Mouse (Mus musculus): ENCODE measurements at regions not wholly inside any gene's neighbourhood (a gene's known extent, or its start where the extent isn't known, plus 50 kb on each side); places are given as distances from the start of the nearest gene placed in this dataset.

DNA sequence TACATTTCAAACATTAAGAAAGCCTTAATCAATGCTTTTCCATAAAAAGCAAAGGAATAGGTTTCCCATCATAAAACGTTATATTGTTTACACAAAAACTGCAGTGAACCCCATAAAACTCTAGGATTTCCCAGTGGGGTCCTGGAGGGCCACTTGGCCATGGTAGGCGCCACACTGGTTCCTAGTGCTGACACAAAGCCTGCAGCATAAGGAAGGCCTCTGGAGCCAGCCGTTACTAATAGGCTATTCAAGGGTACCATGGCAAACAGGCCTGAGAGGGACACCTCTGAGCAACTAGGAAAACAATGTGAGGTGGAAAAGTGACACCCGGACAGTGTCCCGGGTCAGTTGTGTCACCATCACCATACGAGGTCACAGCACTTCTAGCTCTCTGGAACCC, 231.9 kb downstream of the Ttc32 start:
- no peak for DNase-seq (ENCODE audit: low spot score in 2 of 2)

DNA sequence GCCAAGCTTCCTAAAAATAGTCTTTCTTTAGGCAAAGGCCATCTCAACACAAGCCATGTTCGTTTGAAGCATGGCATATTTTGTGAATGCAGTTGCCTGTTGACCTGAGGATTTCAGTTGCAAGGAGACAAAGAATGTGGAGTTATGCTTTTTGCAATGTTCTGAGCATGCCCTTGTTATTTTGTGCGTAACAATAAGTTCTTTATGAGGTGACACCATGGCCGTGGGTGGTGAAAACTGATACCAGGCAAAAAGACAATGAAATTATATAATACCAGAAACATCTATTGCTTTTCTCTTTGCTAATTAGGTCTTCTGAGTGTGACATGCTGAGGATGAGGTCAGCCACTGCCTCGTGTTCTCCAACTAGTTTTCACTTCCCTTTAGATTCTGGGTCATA, 236.4 kb downstream of the Ttc32 start:
- DNase-seq (ENCODE audit: low spot score in 2 of 2) = no peak

DNA sequence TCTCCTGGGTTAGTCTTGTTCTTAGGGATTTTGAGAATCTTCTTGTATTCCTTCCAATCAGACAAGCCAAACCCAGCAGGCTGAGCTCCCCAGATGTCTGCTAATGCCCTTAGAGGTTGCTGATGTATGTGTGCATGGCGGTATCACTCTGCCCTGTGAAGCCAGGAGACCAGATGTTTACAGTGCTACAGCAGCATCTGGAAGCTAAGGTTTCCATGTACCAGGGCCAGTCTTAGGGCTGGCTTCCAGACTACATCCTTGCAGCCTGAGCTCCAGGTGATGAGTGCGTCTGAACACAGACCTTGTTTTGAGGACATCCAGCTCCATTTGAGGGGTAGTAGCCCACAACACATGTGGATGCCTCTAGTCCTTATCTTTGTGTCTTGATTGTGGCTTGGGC, 241.7 kb downstream of the Ttc32 start:
- no peak for DNase-seq (ENCODE audit: low spot score in 2 of 2)

DNA sequence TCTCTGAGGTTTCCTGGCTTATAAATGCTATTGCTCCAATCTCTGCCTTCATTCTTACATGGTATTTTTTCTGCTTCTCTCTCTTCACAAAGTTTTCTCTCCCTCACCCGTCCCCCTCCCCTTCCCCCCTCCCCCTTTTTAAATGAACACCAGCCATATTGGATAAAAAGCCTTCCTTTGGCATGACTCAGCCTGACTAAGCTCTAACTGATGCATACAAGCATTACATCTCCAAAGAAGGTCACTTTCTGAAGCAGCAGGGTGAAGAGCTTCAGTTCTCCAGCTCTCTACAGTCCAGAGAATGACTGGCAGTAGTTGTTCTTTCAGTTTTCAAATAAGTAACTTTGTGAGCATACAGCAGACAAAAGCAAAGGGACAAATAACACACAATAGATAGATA, 244.4 kb downstream of the Ttc32 start:
- no peak for DNase-seq (ENCODE audit: low spot score in 2 of 2)

DNA sequence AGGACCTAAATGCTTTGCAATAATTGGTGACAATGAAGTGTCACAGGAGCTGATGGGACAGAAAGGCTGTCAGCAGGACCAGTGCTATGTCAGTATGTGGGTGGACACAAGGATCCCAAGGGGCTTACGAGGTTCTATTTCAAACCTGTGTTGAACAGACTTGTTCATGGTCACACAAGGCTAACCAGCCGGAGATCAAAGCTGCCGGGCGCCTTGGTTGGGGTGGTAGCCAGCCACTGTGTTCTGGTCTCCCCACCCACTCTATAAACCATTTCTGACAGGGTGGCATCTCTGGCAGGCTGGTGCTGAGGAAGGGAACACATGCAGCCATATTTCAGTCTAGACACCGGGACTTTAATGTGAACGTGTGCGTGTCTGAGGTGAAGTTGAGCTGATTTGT, 245.9 kb downstream of the Ttc32 start:
- no peak for DNase-seq (ENCODE audit: low spot score in 2 of 2)

DNA sequence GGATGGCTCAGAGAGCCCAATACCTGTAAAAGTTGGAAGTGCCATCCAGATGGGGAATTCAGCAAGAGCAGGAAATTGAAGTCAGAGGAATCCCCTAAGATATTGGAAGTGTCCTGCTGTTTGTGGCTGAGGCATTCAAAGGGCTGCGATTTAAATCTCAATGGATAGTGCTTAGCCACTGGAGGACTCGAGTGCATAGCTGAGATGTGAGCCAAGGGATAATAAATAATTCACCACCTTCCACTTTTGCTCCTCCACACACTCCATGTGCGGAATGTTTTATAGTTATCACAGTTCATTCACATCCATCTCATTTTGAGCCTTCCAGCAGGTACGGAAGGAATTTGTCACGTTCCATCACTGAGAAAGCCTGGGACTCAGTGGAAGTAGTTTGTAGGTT, 248.9 kb downstream of the Ttc32 start:
- DNase-seq (ENCODE audit: low spot score in 2 of 2) = no peak

DNA sequence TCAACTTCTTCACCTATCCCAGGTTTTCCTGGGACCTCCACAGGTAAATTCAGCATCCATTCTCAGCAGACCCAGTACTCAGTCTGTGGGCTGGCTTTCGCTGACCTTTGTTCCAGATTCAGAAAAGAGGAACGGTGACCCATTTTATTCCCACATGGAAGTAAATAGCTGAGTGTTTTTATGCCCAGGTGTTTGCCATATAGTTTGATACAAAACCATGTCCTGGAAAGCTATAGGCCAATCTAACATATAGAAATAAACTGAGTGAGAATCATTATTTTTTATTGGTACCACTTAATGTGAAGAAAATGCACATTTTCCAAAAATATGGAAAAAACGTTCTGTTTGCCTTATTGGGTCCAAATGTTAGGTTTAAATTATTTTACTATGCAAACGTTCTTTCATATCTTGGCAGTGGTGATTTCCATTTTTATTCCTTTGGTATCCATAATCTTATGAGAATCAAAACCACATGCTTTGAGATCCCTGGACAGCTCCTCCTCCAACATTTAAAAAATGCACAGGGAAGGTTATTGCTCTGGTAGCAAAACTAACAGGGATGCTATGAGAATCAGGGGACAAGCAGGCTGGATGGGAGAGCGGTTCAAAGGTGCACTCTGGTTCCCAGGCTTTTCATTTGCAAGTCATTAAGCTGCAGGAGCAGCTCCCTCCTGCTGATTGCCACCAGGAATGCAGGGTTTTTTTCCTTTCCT, 250.3 kb downstream of the Ttc32 start:
- DNase-seq (ENCODE audit: low spot score in 2 of 2) = no peak

DNA sequence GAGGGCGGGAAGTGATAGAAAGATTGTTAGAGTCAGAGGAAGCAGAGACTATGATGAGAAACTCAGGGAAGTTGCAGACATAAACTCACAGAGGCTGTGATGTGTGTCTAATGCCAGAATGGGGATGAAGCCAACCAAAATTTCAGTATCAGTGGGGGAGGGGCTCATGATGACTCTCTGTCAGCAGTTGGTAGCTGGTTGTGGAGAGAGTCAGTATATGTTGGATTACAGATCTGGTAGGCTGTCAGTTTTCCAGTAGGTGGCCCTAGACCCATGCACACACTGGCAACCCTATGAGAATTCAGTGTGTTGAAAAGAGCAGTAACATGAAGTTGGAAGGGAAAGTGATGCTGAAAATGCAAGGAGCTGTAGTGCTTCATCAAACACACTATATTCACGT, 257.5 kb downstream of the Ttc32 start:
- no peak for DNase-seq (ENCODE audit: low spot score in 2 of 2)

DNA sequence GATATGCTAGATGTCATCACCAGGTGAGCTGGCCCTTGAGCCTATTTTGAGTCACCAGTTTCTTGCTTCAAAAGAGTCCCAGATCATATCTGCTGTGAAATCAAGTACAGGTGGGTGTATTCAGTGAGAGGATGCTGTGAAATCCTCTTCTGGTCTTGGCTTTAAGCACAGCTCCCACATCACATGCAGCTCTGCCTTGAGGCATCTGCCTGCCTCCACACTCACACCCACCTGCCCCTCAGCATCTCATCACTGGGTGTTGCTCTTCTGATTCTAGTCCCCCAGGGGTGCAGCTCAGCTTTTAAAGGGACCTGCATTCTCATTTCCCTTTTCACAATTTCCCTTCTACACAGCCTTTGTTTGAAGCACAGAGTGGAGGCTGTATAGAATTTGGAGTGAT, 262.9 kb downstream of the Ttc32 start:
- no peak for DNase-seq (ENCODE audit: low spot score in 2 of 2)

DNA sequence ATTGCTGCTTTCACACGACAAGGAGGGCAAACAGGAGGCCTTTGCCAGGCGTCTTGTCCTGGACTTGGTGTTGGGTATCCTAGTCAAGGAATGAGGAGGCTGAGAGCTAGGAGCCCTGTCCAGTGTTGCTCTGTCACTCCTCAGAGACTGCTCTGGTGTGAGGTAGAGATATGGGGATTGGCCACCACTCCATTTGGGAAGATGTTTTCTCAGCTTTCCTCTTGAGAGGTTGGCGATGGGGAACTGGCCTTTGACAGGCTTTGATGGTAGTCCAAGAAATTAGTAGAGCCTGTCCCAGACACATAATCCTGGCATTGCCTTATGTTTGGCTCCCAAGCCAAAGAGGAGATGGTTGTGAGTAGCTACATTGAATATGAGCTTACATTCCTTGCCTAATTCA, 265.4 kb downstream of the Ttc32 start:
- no peak for DNase-seq (ENCODE audit: low spot score in 2 of 2)

DNA sequence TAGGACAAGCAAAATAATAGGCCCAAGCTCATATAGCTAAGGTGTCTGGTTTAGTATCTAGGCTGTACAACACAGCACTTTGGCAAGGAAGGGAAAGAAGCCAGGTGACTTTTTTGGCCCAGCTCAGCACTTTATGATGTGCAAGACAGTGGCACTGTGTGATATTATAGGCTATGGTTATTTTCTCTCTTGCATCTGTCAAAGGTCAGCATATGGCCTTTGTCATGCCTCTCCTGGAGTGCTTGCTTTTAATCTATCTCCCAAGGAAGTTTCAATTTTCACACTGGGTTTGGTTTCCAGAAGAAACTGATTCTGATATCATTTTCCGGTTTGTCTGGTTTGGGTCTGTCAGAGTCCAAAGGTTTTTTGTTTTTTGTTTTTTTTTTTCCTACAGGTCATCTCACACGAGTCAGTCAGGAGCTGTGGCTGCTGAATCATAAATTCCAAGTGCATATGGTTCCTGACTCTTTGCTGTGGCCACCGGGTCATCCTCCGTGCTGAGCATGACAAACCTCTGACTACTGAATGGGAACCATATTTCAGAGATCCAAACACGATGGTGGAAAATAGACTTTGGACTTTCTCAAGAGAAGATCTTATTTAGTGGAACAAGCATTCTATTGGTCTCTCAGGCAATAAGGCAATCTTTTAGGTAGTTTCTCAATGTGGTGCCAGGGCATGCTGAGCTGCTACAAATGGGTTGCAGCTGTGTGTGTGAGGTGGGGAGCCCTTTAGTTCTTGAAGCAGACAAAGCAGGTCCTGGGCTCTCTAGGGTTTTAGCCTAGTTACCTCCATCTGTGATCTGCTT, 269.3 kb downstream of the Ttc32 start:
- DNase-seq (ENCODE audit: low spot score in 2 of 2) = no peak

DNA sequence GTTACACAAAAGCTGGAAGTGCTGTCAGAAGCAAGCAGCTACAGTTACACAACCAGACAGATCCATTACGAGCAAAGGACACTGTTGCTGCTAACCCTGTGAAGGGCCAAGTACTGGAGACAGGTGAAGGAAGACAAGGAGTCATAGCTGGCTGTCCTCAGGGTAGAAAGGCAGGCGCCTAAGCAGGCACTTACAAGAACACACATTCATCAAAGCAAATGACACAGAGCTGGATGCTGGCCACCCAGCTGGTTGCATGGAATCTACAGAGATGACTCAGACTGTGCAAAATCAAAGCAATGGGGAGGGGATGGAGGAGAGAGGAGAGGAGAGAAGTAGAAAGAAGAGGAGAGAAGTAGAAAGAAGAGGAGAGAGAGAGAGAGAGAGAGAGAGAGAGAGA, 265.8 kb upstream of the Osr1 start:
- DNase-seq (ENCODE audit: low spot score in 2 of 2) = peak; percentile 6 to 11

DNA sequence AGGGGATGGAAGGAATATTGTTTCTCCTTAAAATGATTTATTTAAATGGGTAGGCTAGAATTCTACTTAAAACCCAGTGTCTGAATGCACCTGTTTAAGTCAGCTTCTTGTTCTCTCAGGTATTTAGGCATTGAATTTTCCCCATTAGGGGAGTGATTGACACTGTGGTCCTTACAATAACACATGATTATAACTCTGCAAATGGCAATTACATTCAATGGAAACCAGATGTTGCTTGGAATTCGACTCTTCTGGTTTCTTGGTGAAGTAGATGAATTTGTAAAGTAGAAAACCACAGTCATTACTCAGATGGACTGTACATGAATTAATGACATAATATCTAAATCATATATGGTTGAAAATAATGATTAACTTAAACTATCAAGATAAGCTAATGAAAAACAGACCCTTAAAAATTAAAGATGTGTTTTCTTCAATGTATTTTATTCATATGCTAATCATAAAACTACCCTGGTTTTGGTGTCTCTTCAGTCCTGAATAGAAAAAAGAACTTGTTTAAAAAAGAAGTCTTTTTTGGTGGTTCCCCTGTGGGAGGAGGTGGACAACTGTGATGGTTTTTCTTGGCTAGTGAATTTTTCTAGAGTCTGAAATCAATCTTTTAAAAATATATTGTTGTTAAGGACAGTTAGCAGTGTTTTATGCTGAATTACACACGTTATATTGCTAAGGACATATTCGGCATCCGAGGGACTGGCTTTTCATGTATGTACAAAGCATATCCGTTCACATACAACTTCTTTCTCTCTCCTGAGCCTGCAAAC, 231.8 kb upstream of the Osr1 start:
- no peak for DNase-seq (ENCODE audit: low spot score in 2 of 2)

DNA sequence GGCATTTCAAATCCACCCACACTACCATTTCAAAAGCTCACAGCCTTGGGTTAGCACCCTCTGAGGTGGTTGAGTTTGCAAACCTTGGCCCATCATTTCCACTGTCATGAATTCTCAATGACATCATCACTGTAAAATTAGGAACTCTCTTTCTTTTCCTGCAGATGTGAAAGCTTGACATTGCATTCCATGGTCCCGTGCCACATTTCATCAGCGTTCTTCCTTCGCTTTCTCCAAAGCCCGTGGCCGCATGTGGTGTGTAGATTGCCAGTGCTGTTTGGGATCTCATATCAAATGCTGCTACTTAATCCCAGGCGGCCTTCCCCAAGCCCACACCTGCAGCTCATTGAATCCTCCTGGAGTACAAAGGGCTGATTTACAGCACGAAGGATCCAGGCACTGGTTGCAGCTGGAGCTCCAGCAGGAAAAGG, 231.1 kb upstream of the Osr1 start:
- DNase-seq (ENCODE audit: low spot score in 2 of 2) = no peak

DNA sequence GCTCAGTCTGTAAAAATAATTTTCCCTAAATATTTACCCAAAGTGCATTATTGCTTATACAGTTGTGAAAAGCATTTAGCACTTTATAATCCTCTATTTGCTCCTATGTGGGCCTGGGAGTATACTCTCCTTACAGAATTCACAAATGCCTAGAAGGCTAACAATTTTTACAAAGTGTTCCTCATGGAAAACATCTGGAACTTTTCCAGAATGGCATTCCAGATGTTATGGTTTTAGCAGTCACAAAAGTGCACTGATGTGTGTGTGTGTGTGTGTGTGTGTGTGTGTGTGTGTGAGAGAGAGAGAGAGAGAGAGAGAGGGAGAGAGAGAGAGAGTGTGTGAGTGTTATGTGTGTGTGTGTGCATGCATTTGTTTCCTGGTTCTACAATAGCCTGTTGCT, 229.1 kb upstream of the Osr1 start:
- no peak for DNase-seq (ENCODE audit: low spot score in 2 of 2)

DNA sequence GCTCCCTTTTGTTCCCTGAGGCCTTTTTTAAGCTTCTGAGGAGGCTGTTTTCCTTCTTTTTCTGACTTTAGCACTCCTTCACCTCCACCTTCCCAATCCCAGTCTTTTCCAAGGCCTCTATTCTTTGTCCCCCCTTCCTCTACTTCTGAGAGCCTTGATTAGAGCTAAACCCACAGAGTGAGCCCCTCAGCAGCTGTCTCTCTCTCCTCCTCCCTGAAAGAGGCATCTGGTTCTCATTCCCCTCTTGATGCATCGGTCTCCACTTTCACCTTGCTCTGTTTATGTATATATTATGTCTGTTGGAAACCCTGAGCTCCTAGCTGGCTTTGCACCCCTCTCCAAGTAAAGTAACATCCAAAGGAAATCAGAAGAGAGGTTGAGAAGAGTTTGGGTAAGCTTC, 224.6 kb upstream of the Osr1 start:
- DNase-seq (ENCODE audit: low spot score in 2 of 2) = no peak

DNA sequence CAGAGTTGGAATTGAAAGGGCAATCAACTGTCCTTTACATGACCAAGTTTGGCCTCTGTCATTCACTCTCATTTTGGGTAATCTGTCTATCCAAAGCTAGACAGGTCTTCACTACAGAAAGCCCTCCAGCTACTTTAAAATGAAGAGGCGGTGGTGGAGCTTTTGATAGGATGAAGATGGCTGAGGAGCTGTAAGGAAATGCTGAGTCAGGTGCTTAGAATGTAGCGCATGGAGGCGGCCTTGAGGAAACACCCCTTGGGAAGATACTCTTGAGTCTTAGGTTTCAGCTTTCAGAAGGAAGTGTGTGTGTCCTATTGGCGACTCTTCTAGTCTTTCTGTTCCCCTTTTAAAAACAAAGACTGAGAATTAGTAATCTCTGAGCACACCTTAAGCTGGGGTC, 214.4 kb upstream of the Osr1 start:
- DNase-seq (ENCODE audit: low spot score in 2 of 2) = no peak

DNA sequence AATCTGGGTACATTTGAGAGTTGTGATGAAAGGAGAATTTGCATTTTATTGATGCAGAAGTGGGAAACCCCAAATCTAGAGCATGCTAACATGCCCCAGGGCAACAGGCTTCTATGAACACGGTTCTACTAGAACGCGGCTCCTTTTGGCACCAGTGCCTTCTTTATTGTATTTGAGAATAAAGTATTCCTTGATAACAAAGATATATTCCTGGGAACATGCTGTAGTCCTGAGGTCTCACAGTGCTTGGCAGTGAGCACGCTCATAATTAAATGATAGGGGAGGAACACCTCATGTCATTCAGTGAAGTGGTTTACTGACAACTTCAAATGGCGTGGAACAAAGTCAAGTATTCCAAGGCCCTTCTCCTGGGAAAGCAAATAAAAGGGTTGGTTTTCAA, 212.1 kb upstream of the Osr1 start:
- DNase-seq (ENCODE audit: low spot score in 2 of 2) = no peak

DNA sequence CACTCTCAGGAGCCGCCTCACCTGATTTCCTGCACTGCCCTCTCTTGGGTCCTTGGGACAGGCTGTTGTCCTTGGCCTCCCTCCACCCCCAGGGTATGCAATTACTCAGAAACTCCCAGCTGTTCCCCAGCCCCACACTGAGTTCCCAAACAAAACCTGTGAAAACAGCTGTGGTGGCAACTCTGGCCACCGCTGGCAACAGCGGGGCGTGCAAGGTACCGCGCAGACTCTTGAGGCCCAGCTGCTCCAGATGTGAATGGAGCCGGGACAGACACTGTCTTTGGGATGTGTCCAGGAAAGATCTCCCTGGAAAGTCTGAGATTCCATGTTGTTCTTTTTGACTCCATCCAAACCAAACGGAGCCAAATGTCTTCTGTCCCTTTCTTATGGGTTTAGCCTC, 211.0 kb upstream of the Osr1 start:
- no peak for DNase-seq (ENCODE audit: low spot score in 2 of 2)

DNA sequence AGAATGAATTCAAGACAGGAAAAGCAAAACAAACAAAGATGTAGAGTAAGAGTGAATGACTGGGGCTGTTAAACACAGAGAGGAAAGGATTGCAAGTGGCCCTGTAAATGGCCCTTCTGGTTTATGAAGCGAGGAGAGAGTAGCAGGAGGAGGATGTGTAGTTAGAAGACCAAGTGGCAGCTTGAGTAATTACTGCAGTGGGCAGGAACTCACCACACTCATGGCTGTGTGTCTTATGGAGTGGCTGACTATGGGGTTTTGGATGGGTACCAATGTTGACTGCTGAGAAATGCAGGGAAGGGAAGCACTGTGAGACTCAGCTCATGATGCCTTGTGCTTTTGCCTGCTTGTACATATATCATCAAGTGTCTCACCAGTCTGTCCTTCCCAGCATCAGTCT, 204.0 kb upstream of the Osr1 start:
- DNase-seq (ENCODE audit: low spot score in 2 of 2) = no peak

DNA sequence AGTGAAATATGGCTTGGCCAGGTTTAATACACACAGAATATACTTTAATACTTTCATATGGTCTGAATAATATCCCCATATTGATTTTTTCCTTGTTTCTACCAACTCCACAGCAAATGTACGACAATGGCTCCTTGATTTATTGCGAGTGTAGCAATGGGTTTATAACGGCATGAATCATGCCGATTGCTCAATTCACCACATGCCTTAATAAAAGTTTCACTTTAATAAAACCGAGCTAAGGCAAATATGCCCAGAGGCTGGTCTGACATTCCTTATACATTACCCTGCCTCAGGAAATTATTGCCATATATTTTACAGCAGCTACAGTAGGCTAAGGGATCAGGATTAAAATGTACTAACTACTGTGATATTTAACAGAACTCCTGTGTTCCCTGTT, 201.2 kb upstream of the Osr1 start:
- no peak for DNase-seq (ENCODE audit: low spot score in 2 of 2)

DNA sequence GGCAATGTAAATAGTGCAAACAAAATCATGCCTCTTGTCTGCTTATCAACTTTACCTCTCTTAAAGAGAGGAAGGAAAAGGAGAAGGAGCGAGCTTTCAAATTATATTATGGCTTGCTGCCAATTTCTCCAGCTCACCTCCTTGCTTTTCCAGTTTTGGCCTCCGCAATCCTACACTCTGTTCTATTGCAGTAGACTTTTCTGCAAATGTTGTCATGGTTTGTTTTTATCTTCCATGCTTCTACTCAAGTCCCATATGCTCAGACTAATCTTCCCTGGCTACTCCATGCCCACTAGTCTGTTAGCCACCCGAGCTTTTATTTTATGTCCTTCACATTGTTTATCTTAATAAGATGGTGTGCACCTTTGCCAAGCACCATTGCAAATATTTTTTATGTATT, 168.0 kb upstream of the Osr1 start:
- no peak for DNase-seq (ENCODE audit: low spot score in 2 of 2)
